Mouse (Mus musculus): ENCODE results near the gene Paqr9. TPM values are rescaled to one million over a fixed set of nuclear protein-coding genes. Genes with fewer than 3 reads are reported as not detected.

Paqr9 gene
- polyA plus RNA-seq, 1 experiment from 2014 or later = 0.29 TPM

- H3K9me3 ChIP-seq (replicated peaks; ENCODE audit: control insufficient read depth, low read length) = no peaks in the 10 kb centered on the region
- H3K36me3 ChIP-seq (replicated peaks; ENCODE audit: control insufficient read depth, insufficient read depth, low read depth, low read length) = no peaks in the 10 kb centered on the region
- H3K4me1 ChIP-seq (ENCODE audit: control insufficient read depth, insufficient read depth, low read length) = no peaks in the 10 kb centered on the region
- ATAC-seq (replicated peaks; ENCODE audit: insufficient number of reproducible peaks, low FRiP score, low TSS enrichment, low read depth) (no peak), DNase-seq (ENCODE audit: low spot score) (no peak)
- no peak overlapping the region for H3K27ac ChIP-seq (replicated peaks; ENCODE audit: low read depth, low read length)
- WGBS = 58% methylated on average over 5 of the region's 5 CpGs
- H3K27me3 ChIP-seq (ENCODE audit: control insufficient read depth, insufficient read depth, low read length) = no peaks in the 10 kb centered on the region
- H3K4me3 ChIP-seq (ENCODE audit: low read depth, low read length) = no peak overlapping the region
- no peak overlapping the region for H3K9ac ChIP-seq (replicated peaks; ENCODE audit: low read length)
- H3K4me2 ChIP-seq (ENCODE audit: low read depth, low read length) = no peak overlapping the region
These were observed 13.1 kb downstream of the Paqr9 start for GRCm38 (mm10) chr9:95572558-95572957.

GRCm38 (mm10) chr9:95574116-95574515 lies 14.7 kb downstream of the Paqr9 start:
- Histone ChIP-seq H3K27me3 (ENCODE audit: control insufficient read depth, insufficient read depth, low read length) (no peaks in the 10 kb centered on the region), H3K9me3 (replicated peaks; ENCODE audit: control insufficient read depth, low read length) (no peaks in the 10 kb centered on the region), H3K9ac (replicated peaks; ENCODE audit: low read length) (no peak overlapping the region), H3K4me1 (ENCODE audit: control insufficient read depth, insufficient read depth, low read length) (no peaks in the 10 kb centered on the region), H3K4me3 (ENCODE audit: low read depth, low read length) (no peak overlapping the region), H3K27ac (replicated peaks; ENCODE audit: low read depth, low read length) (no peak overlapping the region), H3K4me2 (ENCODE audit: low read depth, low read length) (no peak overlapping the region), H3K36me3 (replicated peaks; ENCODE audit: control insufficient read depth, insufficient read depth, low read depth, low read length) (no peaks in the 10 kb centered on the region)
- 84% methylated on average over 4 of the region's 4 CpGs for WGBS
- ATAC-seq (replicated peaks; ENCODE audit: insufficient number of reproducible peaks, low FRiP score, low TSS enrichment, low read depth) (no peak), DNase-seq (ENCODE audit: low spot score) (no peak)

GRCm38 (mm10) chr9:95577502-95577901 lies 18.0 kb downstream of the Paqr9 start:
- no peak overlapping the region for H3K27ac ChIP-seq (replicated peaks; ENCODE audit: low read depth, low read length)
- no peaks in the 10 kb centered on the region for H3K9me3 ChIP-seq (replicated peaks; ENCODE audit: control insufficient read depth, low read length)
- H3K36me3 ChIP-seq (replicated peaks; ENCODE audit: control insufficient read depth, insufficient read depth, low read depth, low read length) = no peaks in the 10 kb centered on the region
- 94% methylated on average over 6 of the region's 6 CpGs for WGBS
- no peak overlapping the region for H3K4me2 ChIP-seq (ENCODE audit: low read depth, low read length)
- no peaks in the 10 kb centered on the region for H3K4me1 ChIP-seq (ENCODE audit: control insufficient read depth, insufficient read depth, low read length)
- no peak overlapping the region for H3K4me3 ChIP-seq (ENCODE audit: low read depth, low read length)
- no peak for DNase-seq (ENCODE audit: low spot score)
- ATAC-seq (replicated peaks; ENCODE audit: insufficient number of reproducible peaks, low FRiP score, low TSS enrichment, low read depth) = no peak
- H3K9ac ChIP-seq (replicated peaks; ENCODE audit: low read length) = no peak overlapping the region
- H3K27me3 ChIP-seq (ENCODE audit: control insufficient read depth, insufficient read depth, low read length) = peaks cover 5% of the 10 kb centered on the region; the same call in 1 of the 2 replicates

- WGBS = 89% methylated on average over 5 of the region's 5 CpGs
- no peaks in the 10 kb centered on the region for H3K4me1 ChIP-seq (ENCODE audit: control insufficient read depth, insufficient read depth, low read length)
- peaks cover 5% of the 10 kb centered on the region; the same call in 1 of the 2 replicates for H3K27me3 ChIP-seq (ENCODE audit: control insufficient read depth, insufficient read depth, low read length)
- no peak overlapping the region for H3K4me3 ChIP-seq (ENCODE audit: low read depth, low read length)
- DNase-seq (ENCODE audit: low spot score) = no peak
- no peak overlapping the region for H3K27ac ChIP-seq (replicated peaks; ENCODE audit: low read depth, low read length)
- H3K9me3 ChIP-seq (replicated peaks; ENCODE audit: control insufficient read depth, low read length) = no peaks in the 10 kb centered on the region
- no peak overlapping the region for H3K9ac ChIP-seq (replicated peaks; ENCODE audit: low read length)
- H3K4me2 ChIP-seq (ENCODE audit: low read depth, low read length) = no peak overlapping the region
- H3K36me3 ChIP-seq (replicated peaks; ENCODE audit: control insufficient read depth, insufficient read depth, low read depth, low read length) = no peaks in the 10 kb centered on the region
- no peak for ATAC-seq (replicated peaks; ENCODE audit: insufficient number of reproducible peaks, low FRiP score, low TSS enrichment, low read depth)
These were observed 19.0 kb downstream of the Paqr9 start for GRCm38 (mm10) chr9:95578366-95578895.

- H3K36me3 ChIP-seq (replicated peaks; ENCODE audit: control insufficient read depth, insufficient read depth, low read depth, low read length) = no peaks in the 10 kb centered on the region
- DNase-seq (ENCODE audit: low spot score) (no peak), ATAC-seq (replicated peaks; ENCODE audit: insufficient number of reproducible peaks, low FRiP score, low TSS enrichment, low read depth) (no peak)
- no peaks in the 10 kb centered on the region for H3K4me1 ChIP-seq (ENCODE audit: control insufficient read depth, insufficient read depth, low read length)
- H3K4me2 ChIP-seq (ENCODE audit: low read depth, low read length) = no peak overlapping the region
- H3K27me3 ChIP-seq (ENCODE audit: control insufficient read depth, insufficient read depth, low read length) = peaks cover 5% of the 10 kb centered on the region; the same call in 1 of the 2 replicates
- H3K9me3 ChIP-seq (replicated peaks; ENCODE audit: control insufficient read depth, low read length) = no peaks in the 10 kb centered on the region
- WGBS = 36% methylated on average over 16 of the region's 16 CpGs
- H3K27ac ChIP-seq (replicated peaks; ENCODE audit: low read depth, low read length) = no peak overlapping the region
- H3K9ac ChIP-seq (replicated peaks; ENCODE audit: low read length) = no peak overlapping the region
- H3K4me3 ChIP-seq (ENCODE audit: low read depth, low read length) = no peak overlapping the region
These were observed 21.7 kb downstream of the Paqr9 start for GRCm38 (mm10) chr9:95581021-95581757.

GRCm38 (mm10) chr9:95581758-95582515 lies 22.5 kb downstream of the Paqr9 start:
- H3K36me3 ChIP-seq (replicated peaks; ENCODE audit: control insufficient read depth, insufficient read depth, low read depth, low read length) = no peaks in the 10 kb centered on the region
- ATAC-seq (replicated peaks; ENCODE audit: insufficient number of reproducible peaks, low FRiP score, low TSS enrichment, low read depth) (peak; percentile 59; the same call in 1 of the 2 replicates), DNase-seq (ENCODE audit: low spot score) (peak; percentile 41)
- H3K4me1 ChIP-seq (ENCODE audit: control insufficient read depth, insufficient read depth, low read length) = no peaks in the 10 kb centered on the region
- H3K4me2 ChIP-seq (ENCODE audit: low read depth, low read length) = peak overlapping the region; percentile 54
- H3K27me3 ChIP-seq (ENCODE audit: control insufficient read depth, insufficient read depth, low read length) = peaks cover 5% of the 10 kb centered on the region; the same call in 1 of the 2 replicates
- no peak overlapping the region; the same call in 1 of the 2 replicates for H3K9ac ChIP-seq (replicated peaks; ENCODE audit: low read length)
- WGBS = 8% methylated on average over 20 of the region's 20 CpGs
- peak overlapping the region; percentile 29 for H3K4me3 ChIP-seq (ENCODE audit: low read depth, low read length)
- H3K27ac ChIP-seq (replicated peaks; ENCODE audit: low read depth, low read length) = no peak overlapping the region
- no peaks in the 10 kb centered on the region for H3K9me3 ChIP-seq (replicated peaks; ENCODE audit: control insufficient read depth, low read length)

- Histone ChIP-seq H3K4me1 (ENCODE audit: control insufficient read depth, insufficient read depth, low read length) (no peaks in the 10 kb centered on the region), H3K27ac (replicated peaks; ENCODE audit: low read depth, low read length) (no peak overlapping the region), H3K4me2 (ENCODE audit: low read depth, low read length) (no peak overlapping the region; the same call in 1 of the 2 replicates), H3K36me3 (replicated peaks; ENCODE audit: control insufficient read depth, insufficient read depth, low read depth, low read length) (no peaks in the 10 kb centered on the region), H3K27me3 (ENCODE audit: control insufficient read depth, insufficient read depth, low read length) (peaks cover 5% of the 10 kb centered on the region; the same call in 1 of the 2 replicates), H3K9ac (replicated peaks; ENCODE audit: low read length) (no peak overlapping the region), H3K9me3 (replicated peaks; ENCODE audit: control insufficient read depth, low read length) (no peaks in the 10 kb centered on the region), H3K4me3 (ENCODE audit: low read depth, low read length) (peak overlapping the region; percentile 29)
- DNase-seq (ENCODE audit: low spot score) (peak; percentile 43), ATAC-seq (replicated peaks; ENCODE audit: insufficient number of reproducible peaks, low FRiP score, low TSS enrichment, low read depth) (no peak)
- WGBS = 13% methylated on average over 8 of the region's 8 CpGs
These were observed 23.1 kb downstream of the Paqr9 start for GRCm38 (mm10) chr9:95582555-95582954.

GRCm38 (mm10) chr9:95586046-95586445 lies 26.6 kb downstream of the Paqr9 start:
- Histone ChIP-seq H3K4me1 (ENCODE audit: control insufficient read depth, insufficient read depth, low read length) (no peaks in the 10 kb centered on the region), H3K36me3 (replicated peaks; ENCODE audit: control insufficient read depth, insufficient read depth, low read depth, low read length) (no peaks in the 10 kb centered on the region), H3K27me3 (ENCODE audit: control insufficient read depth, insufficient read depth, low read length) (peaks cover 5% of the 10 kb centered on the region; the same call in 1 of the 2 replicates), H3K27ac (replicated peaks; ENCODE audit: low read depth, low read length) (no peak overlapping the region), H3K4me3 (ENCODE audit: low read depth, low read length) (no peak overlapping the region), H3K9ac (replicated peaks; ENCODE audit: low read length) (no peak overlapping the region), H3K9me3 (replicated peaks; ENCODE audit: control insufficient read depth, low read length) (no peaks in the 10 kb centered on the region), H3K4me2 (ENCODE audit: low read depth, low read length) (no peak overlapping the region)
- DNase-seq (ENCODE audit: low spot score) = no peak
- 83% methylated on average over 5 of the region's 5 CpGs for WGBS
- no peak for ATAC-seq (replicated peaks; ENCODE audit: insufficient number of reproducible peaks, low FRiP score, low TSS enrichment, low read depth)
